8 mouse cellular contexts compared by ENCODE assay signal in genomic region chr4:129576863-129577491, GRCm38 (mm10). TPM values are rescaled to one million over a fixed set of nuclear protein-coding genes. Genes with fewer than 3 reads are reported as not detected.
DNase-seq lines count a peak whose midpoint lies in the region; ATAC-seq and TF ChIP-seq lines count a peak whose summit lies in the region.

No protein-coding gene starts in this region.

- peak; percentile 73 for DNase-seq in CH12.LX (ENCODE audit: extremely low read depth)
- DNase-seq in hindbrain, embryonic 11.5 days (ENCODE audit: low spot score) = peak; percentile 78
- DNase-seq in left cerebral cortex, adult 2 months (ENCODE audit: extremely low spot score in 1 of 2, low spot score in 2 of 2) = peak; percentile 42 to 61
- DNase-seq in retina, postnatal 7 days (ENCODE audit: low read depth, low spot score) = peak; percentile 49
- DNase-seq in urinary bladder, adult 18-20 months (ENCODE audit: low spot score in 2 of 2) = peak; percentile 45

- H3K79me2 ChIP-seq in CH12.LX (replicated peaks; ENCODE audit: control insufficient read depth, extremely low read depth, insufficient read depth, poor library complexity, severe bottlenecking) = no peaks in the 10 kb centered on the region

- H3K4me3 ChIP-seq in CH12.LX (replicated peaks in 1 of 3; ENCODE audit: low read depth in 2 of 3, low read length in 2 of 3, poor library complexity in 1 of 3) = peak overlapping the region; percentile 40 to 46 (median 44)
- H3K4me3 ChIP-seq in bone marrow, adult 2 months (replicated peaks; ENCODE audit: control insufficient read depth, low read depth, low read length) = peak overlapping the region; percentile 43
- H3K4me3 ChIP-seq in forebrain, embryonic 16.5 days (replicated peaks; ENCODE audit: low read length) = no peak overlapping the region
- no peak overlapping the region for H3K4me3 ChIP-seq in hindbrain, embryonic 11.5 days (ENCODE audit: low read depth, low read length)
- H3K4me3 ChIP-seq in left cerebral cortex, adult 2 months = no peak overlapping the region

- H3K4me2 ChIP-seq in CH12.LX (ENCODE audit: insufficient read depth, low read depth, poor library complexity, severe bottlenecking) = peak overlapping the region; percentile 77
- peak overlapping the region; percentile 18; the same call in 1 of the 2 replicates for H3K4me2 ChIP-seq in forebrain, embryonic 16.5 days (ENCODE audit: low read length)
- no peak overlapping the region for H3K4me2 ChIP-seq in hindbrain, embryonic 11.5 days (replicated peaks; ENCODE audit: low read depth, low read length)

- in situ Hi-C loops in CH12.LX (cut with MboI; ENCODE audit: low pct_ligation_motif_present, low pct_unique_long_range_greater_than_20kb, low sequenced_read_pairs) = no loop called here

- ATAC-seq in forebrain, embryonic 16.5 days = peak; percentile 33; the same call in 1 of the 2 replicates
- ATAC-seq in hindbrain, embryonic 11.5 days (ENCODE audit: low FRiP score) = no peak
- ATAC-seq in megakaryocyte, adult 5-6 weeks (ENCODE audit: poor library complexity, severe bottlenecking) = peak; percentile 73

- no peaks in the 10 kb centered on the region for H3K36me3 ChIP-seq in CH12.LX (replicated peaks in 1 of 2; ENCODE audit: control insufficient read depth in 1 of 2, insufficient read depth in 1 of 2, low read length in 1 of 2)
- H3K36me3 ChIP-seq in forebrain, embryonic 16.5 days (ENCODE audit: control insufficient read depth, insufficient read depth) = no peaks in the 10 kb centered on the region
- no peaks in the 10 kb centered on the region for H3K36me3 ChIP-seq in hindbrain, embryonic 11.5 days (ENCODE audit: control insufficient read depth, insufficient read depth, low read length)

- H3K4me1 ChIP-seq in CH12.LX (ENCODE audit: control insufficient read depth in 1 of 2, insufficient read depth in 2 of 2) = peaks cover 32 to 82% of the 10 kb centered on the region in 2 experiments
- peaks cover 4% of the 10 kb centered on the region; the same call in 1 of the 2 replicates for H3K4me1 ChIP-seq in bone marrow, adult 2 months (ENCODE audit: control insufficient read depth, insufficient read depth, low read length)
- peaks cover 7% of the 10 kb centered on the region for H3K4me1 ChIP-seq in forebrain, embryonic 16.5 days (replicated peaks; ENCODE audit: control insufficient read depth, insufficient read depth, low read length)
- H3K4me1 ChIP-seq in hindbrain, embryonic 11.5 days (replicated peaks; ENCODE audit: control insufficient read depth, insufficient read depth, low read length) = 0 out of 2 replicates have a peak, but pooled peaks cover 2% of the 10 kb centered on the region

- peak; percentile 33 to 82; a peak in 3 of 4 replicates for TF ChIP-seq CTCF in CH12.LX (conservative IDR thresholded peaks at IDR 0.05 in 1 of 2, IDR thresholded peaks at IDR 0.05 in 1 of 2; ENCODE audit: low read depth in 2 of 2, low read length in 2 of 2)
- peak; percentile 63 for TF ChIP-seq CTCF in bone marrow, adult 2 months (IDR thresholded peaks at IDR 0.05; ENCODE audit: control insufficient read depth, insufficient read depth, low read length)
- peak; percentile 63 for TF ChIP-seq CTCF in left cerebral cortex, adult 2 months (IDR thresholded peaks at IDR 0.05)

- 31% methylated on average over 21 of the region's 21 CpGs for WGBS in bone marrow, adult 2 months
- 28% methylated on average over 21 of the region's 21 CpGs for WGBS in forebrain, embryonic 16.5 days
- 35% methylated on average over 21 of the region's 21 CpGs for WGBS in hindbrain, embryonic 11.5 days

- dilution Hi-C loops in CH12.LX (cut with MboI; ENCODE audit: extremely low pct_ligation_motif_present, extremely low pct_unique_long_range_greater_than_20kb, low sequenced_read_pairs) = no loop called here

- H3K27ac ChIP-seq in CH12.LX (ENCODE audit: insufficient read depth, low read depth) = peak overlapping the region; percentile 29
- H3K27ac ChIP-seq in bone marrow, adult 2 months (ENCODE audit: control insufficient read depth, insufficient read depth, low read depth, low read length, poor library complexity) = peak overlapping the region; percentile 26; the same call in 1 of the 2 replicates
- no peak overlapping the region for H3K27ac ChIP-seq in forebrain, embryonic 16.5 days (ENCODE audit: low read length)
- H3K27ac ChIP-seq in hindbrain, embryonic 11.5 days (ENCODE audit: low read depth, low read length) = no peak overlapping the region
- H3K27ac ChIP-seq in left cerebral cortex, adult 2 months = no peak overlapping the region

- intact Hi-C loops in left cerebral cortex, adult 2 months (cut with DNase I) = no loop called here

- no peak for TF ChIP-seq EP300 in CH12.LX (IDR thresholded peaks at IDR 0.05; ENCODE audit: low read length)

- H3K27me3 ChIP-seq in CH12.LX (replicated peaks) = no peaks in the 10 kb centered on the region
- no peaks in the 10 kb centered on the region for H3K27me3 ChIP-seq in forebrain, embryonic 16.5 days (replicated peaks; ENCODE audit: control insufficient read depth, insufficient read depth, low read length)
- H3K27me3 ChIP-seq in hindbrain, embryonic 11.5 days (ENCODE audit: control insufficient read depth, insufficient read depth, low read length) = no peaks in the 10 kb centered on the region

- peak overlapping the region; percentile 37 for H3K9ac ChIP-seq in CH12.LX (ENCODE audit: insufficient read depth, low read depth)
- no peak overlapping the region for H3K9ac ChIP-seq in forebrain, embryonic 16.5 days (replicated peaks; ENCODE audit: low read depth, low read length)
- H3K9ac ChIP-seq in hindbrain, embryonic 11.5 days (ENCODE audit: low read depth, low read length) = 0 out of 2 replicates have a peak overlapping the region, but pooled peaks have one; percentile 19

- H3K9me3 ChIP-seq in CH12.LX (replicated peaks; ENCODE audit: low read length) = no peaks in the 10 kb centered on the region
- H3K9me3 ChIP-seq in forebrain, embryonic 16.5 days (ENCODE audit: control insufficient read depth, low read length) = no peaks in the 10 kb centered on the region
- H3K9me3 ChIP-seq in hindbrain, embryonic 11.5 days (ENCODE audit: control insufficient read depth, low read length) = no peaks in the 10 kb centered on the region

- TF ChIP-seq RAD21 in CH12.LX (IDR thresholded peaks at IDR 0.05; ENCODE audit: low read depth, low read length) = peak; percentile 60

- no peak for TF ChIP-seq POLR2A in CH12.LX (IDR thresholded peaks at IDR 0.05; ENCODE audit: low read depth, low read length)
- TF ChIP-seq POLR2A in bone marrow, adult 2 months (IDR thresholded peaks at IDR 0.05; ENCODE audit: borderline replicate concordance, control insufficient read depth, low read depth, low read length) = no peak

RNA-seq across cellular contexts. Expression of gene Fam167b, which starts 1.4 kb away (rescaled TPM):
- total RNA-seq in CH12.LX (2012; rRNA removed) = 1.1 and 1.4 TPM in 2 replicates
- total RNA-seq in CH12.LX (2014; rRNA removed) = 0.49 TPM in 1 of 2 replicates, not detected in the other
- polyA plus RNA-seq in CH12.LX (2012; ENCODE audit: insufficient read length, low read depth) = 0.82 and 1.2 TPM in 2 replicates
- polyA plus RNA-seq in bone marrow, adult 2 months (2011; ENCODE audit: insufficient read depth, insufficient read length, low replicate concordance, missing spikeins) = 9.0 TPM in 2 replicates
- 0.24 and 0.27 TPM in 2 replicates for polyA plus RNA-seq in forebrain, embryonic 16.5 days (2015; fragmentation: Nextera tagmentation; extraction: Ambion mirVana)
- polyA plus RNA-seq in hindbrain, embryonic 11.5 days (2014; fragmentation: Nextera tagmentation; extraction: Ambion mirVana) = 1.0 and 1.6 TPM in 2 replicates
- under 1 TPM; 0.40 to 0.77 TPM for total RNA-seq in left cerebral cortex, adult 2 months (2021)
- not detected in 2 replicates for total RNA-seq in megakaryocyte, adult 5-6 weeks (2015)
- total RNA-seq in megakaryocyte, adult 5-6 weeks (2017) = not detected in 2 replicates

RNA-seq across cellular contexts. Expression of gene Lck, which starts 3.5 kb away (rescaled TPM):
- total RNA-seq in CH12.LX (2012; rRNA removed) (67.2 and 80.9 TPM in 2 replicates), CH12.LX (2014; rRNA removed) (64.6 and 70.0 TPM in 2 replicates)
- polyA plus RNA-seq in CH12.LX (2012; ENCODE audit: insufficient read length, low read depth) = 138 and 177 TPM in 2 replicates
- 10.2 and 17.8 TPM in 2 replicates for polyA plus RNA-seq in bone marrow, adult 2 months (2011; ENCODE audit: insufficient read depth, insufficient read length, low replicate concordance, missing spikeins)
- 7.6 and 11.1 TPM in 2 replicates for polyA plus RNA-seq in forebrain, embryonic 16.5 days (2015; fragmentation: Nextera tagmentation; extraction: Ambion mirVana)
- polyA plus RNA-seq in hindbrain, embryonic 11.5 days (2014; fragmentation: Nextera tagmentation; extraction: Ambion mirVana) = 5.6 and 5.8 TPM in 2 replicates
- total RNA-seq in left cerebral cortex, adult 2 months (2021) = 1 to 10 TPM; 2.2 to 2.4 TPM
- 5.6 and 8.2 TPM in 2 replicates for total RNA-seq in megakaryocyte, adult 5-6 weeks (2015)
- total RNA-seq in megakaryocyte, adult 5-6 weeks (2017) = 6.0 and 6.9 TPM in 2 replicates

RNA-seq across cellular contexts. Expression of gene Eif3i, which starts 23.5 kb away (rescaled TPM):
- total RNA-seq in CH12.LX (2012; rRNA removed) (667 and 673 TPM in 2 replicates), CH12.LX (2014; rRNA removed) (702 and 753 TPM in 2 replicates)
- polyA plus RNA-seq in CH12.LX (2012; ENCODE audit: insufficient read length, low read depth) = 418 and 446 TPM in 2 replicates
- 105 and 123 TPM in 2 replicates for polyA plus RNA-seq in bone marrow, adult 2 months (2011; ENCODE audit: insufficient read depth, insufficient read length, low replicate concordance, missing spikeins)
- 216 and 220 TPM in 2 replicates for polyA plus RNA-seq in forebrain, embryonic 16.5 days (2015; fragmentation: Nextera tagmentation; extraction: Ambion mirVana)
- polyA plus RNA-seq in hindbrain, embryonic 11.5 days (2014; fragmentation: Nextera tagmentation; extraction: Ambion mirVana) = 274 TPM in 2 replicates
- 100 to 1,000 TPM; 124 to 129 TPM for total RNA-seq in left cerebral cortex, adult 2 months (2021)
- 186 and 204 TPM in 2 replicates for total RNA-seq in megakaryocyte, adult 5-6 weeks (2015)
- 140 and 156 TPM in 2 replicates for total RNA-seq in megakaryocyte, adult 5-6 weeks (2017)

RNA-seq across cellular contexts. Expression of gene Tmem234, which starts 23.5 kb away (rescaled TPM):
- total RNA-seq in CH12.LX (2012; rRNA removed) = 111 and 121 TPM in 2 replicates
- total RNA-seq in CH12.LX (2014; rRNA removed) = 97.6 and 104 TPM in 2 replicates
- 112 and 113 TPM in 2 replicates for polyA plus RNA-seq in CH12.LX (2012; ENCODE audit: insufficient read length, low read depth)
- polyA plus RNA-seq in bone marrow, adult 2 months (2011; ENCODE audit: insufficient read depth, insufficient read length, low replicate concordance, missing spikeins) = 71.2 and 118 TPM in 2 replicates
- polyA plus RNA-seq in forebrain, embryonic 16.5 days (2015; fragmentation: Nextera tagmentation; extraction: Ambion mirVana) = 139 and 164 TPM in 2 replicates
- polyA plus RNA-seq in hindbrain, embryonic 11.5 days (2014; fragmentation: Nextera tagmentation; extraction: Ambion mirVana) = 177 and 195 TPM in 2 replicates
- total RNA-seq in left cerebral cortex, adult 2 months (2021) = 10 to 100 TPM; 89.3 to 94.8 TPM
- total RNA-seq in megakaryocyte, adult 5-6 weeks (2015) = 104 and 120 TPM in 2 replicates
- total RNA-seq in megakaryocyte, adult 5-6 weeks (2017) = 126 and 128 TPM in 2 replicates

RNA-seq across cellular contexts. Expression of gene Hdac1, which starts 34.5 kb away (rescaled TPM):
- total RNA-seq in CH12.LX (2012; rRNA removed) (71.7 and 75.4 TPM in 2 replicates), CH12.LX (2014; rRNA removed) (104 and 106 TPM in 2 replicates)
- 231 and 233 TPM in 2 replicates for polyA plus RNA-seq in CH12.LX (2012; ENCODE audit: insufficient read length, low read depth)
- 78.4 and 100 TPM in 2 replicates for polyA plus RNA-seq in bone marrow, adult 2 months (2011; ENCODE audit: insufficient read depth, insufficient read length, low replicate concordance, missing spikeins)
- polyA plus RNA-seq in forebrain, embryonic 16.5 days (2015; fragmentation: Nextera tagmentation; extraction: Ambion mirVana) = 113 and 116 TPM in 2 replicates
- polyA plus RNA-seq in hindbrain, embryonic 11.5 days (2014; fragmentation: Nextera tagmentation; extraction: Ambion mirVana) = 206 and 220 TPM in 2 replicates
- total RNA-seq in left cerebral cortex, adult 2 months (2021) = 10 to 100 TPM; 26.5 to 29.5 TPM
- 94.1 and 98.6 TPM in 2 replicates for total RNA-seq in megakaryocyte, adult 5-6 weeks (2015)
- total RNA-seq in megakaryocyte, adult 5-6 weeks (2017) = 68.6 and 75.0 TPM in 2 replicates

Comparison
In these comparisons a context has a peak if more than half of its experiments do, and no peak if none do; other contexts are left out.
1. H3K27ac ChIP-seq: peak in CH12.LX (single experiment) and bone marrow, adult 2 months (single experiment); none in forebrain, embryonic 16.5 days (single experiment), hindbrain, embryonic 11.5 days (single experiment) and left cerebral cortex, adult 2 months (single experiment).
2. H3K4me3 ChIP-seq: peak in CH12.LX (3 of 3) and bone marrow, adult 2 months (single experiment); none in forebrain, embryonic 16.5 days (single experiment), hindbrain, embryonic 11.5 days (single experiment) and left cerebral cortex, adult 2 months (single experiment).
3. Peak in every context shown above with its lines, with median percentiles within 50 percentile points of each other: DNase-seq and CTCF ChIP-seq.